Mouse (Mus musculus) small intestine, adult 2 months (tissue): ENCODE measurements at regions not wholly inside any gene's neighbourhood (a gene's known extent, or its start where the extent isn't known, plus 50 kb on each side); places are given as distances from the start of the nearest gene placed in this dataset.

Source experiments
- CTCF ChIP-seq: fragments of 200-500 bp; IDR thresholded peaks from 2 replicates; pipeline ENCODE4 v1.5.1; 2012; ENCODE audit warnings: low read depth, mild to moderate bottlenecking, control low read depth, inconsistent platforms, low read length, moderate library complexity, mixed read lengths; ENCODE audit not compliant: insufficient replicate concordance, insufficient read length; ENCODE audit errors: extremely low read depth
- POLR2A ChIP-seq: fragments of 200-500 bp; IDR thresholded peaks from 2 replicates; pipeline ENCODE4 v1.6.1; 2012; ENCODE audit warnings: low read depth, mild to moderate bottlenecking, control low read depth, inconsistent platforms, low read length, moderate library complexity

GRCm38 (mm10) chr1:43367151-43367895 is 77.1 kb upstream of the Nck2 start:
- no peak for TF ChIP-seq POLR2A
- no peak for TF ChIP-seq CTCF
